In the genomic region with DNA sequence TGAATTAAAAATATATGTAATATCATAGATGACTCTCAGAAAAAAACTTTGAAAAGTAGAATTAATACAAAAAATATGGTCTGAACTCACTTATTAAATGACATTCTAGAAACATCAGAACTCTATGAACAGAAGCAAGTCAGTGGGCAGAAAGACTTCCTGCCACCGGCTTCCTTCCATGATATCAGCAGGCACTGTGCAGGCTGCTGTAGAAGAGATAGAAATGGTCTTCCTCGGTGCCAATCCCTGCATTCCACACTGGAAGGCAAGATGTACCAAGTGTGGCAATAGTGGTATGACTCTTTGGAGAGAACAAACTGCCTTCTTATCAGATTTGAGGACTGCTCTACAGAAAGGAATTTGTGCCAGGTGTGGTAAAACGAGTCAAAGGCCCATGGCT, we compare ENCODE assay signal across 10 mouse cellular contexts. TPM values are rescaled to one million over a fixed set of nuclear protein-coding genes. Genes with fewer than 3 reads are reported as not detected.
"Had no signal": no experiment of that assay in that cellular context is flagged by ENCODE, and none has a peak within 500 bp of the region (broad histone marks: within the 10 kb centered on the region; RNA-seq: fewer than 3 reads in every experiment).

No protein-coding gene starts in this region.

- DNase-seq: kidney, adult 11 months; kidney, adult 2 months; kidney, adult 9 months; kidney, postnatal 14 days; kidney, postnatal 36 days; layer of hippocampus, adult 9-11 months; layer of hippocampus, postnatal 36 days had no signal

RNA-seq across cellular contexts. Expression of gene Mstn, which starts 19.2 kb away (rescaled TPM):
- polyA plus RNA-seq: intestine, embryonic 14.5 days; intestine, embryonic 16.5 days; liver, adult 2 months had no signal
